Mouse (Mus musculus): ENCODE data around the gene Gpr146. TPM values are rescaled to one million over a fixed set of nuclear protein-coding genes. Genes with fewer than 3 reads are reported as not detected.

Gene Gpr146
- polyA plus RNA-seq, 1 experiment from 2014 or later, result 6.6 TPM

- peaks cover 61% of the 10 kb centered on the region for H3K4me1 ChIP-seq (replicated peaks; ENCODE audit: control insufficient read depth, insufficient read depth, low read length)
- no peak overlapping the region for H3K4me2 ChIP-seq (ENCODE audit: low read depth, low read length)
Observed at GRCm38 (mm10) chr5:139378271-139378556, 717 bp downstream of the Gpr146 start.

DNA sequence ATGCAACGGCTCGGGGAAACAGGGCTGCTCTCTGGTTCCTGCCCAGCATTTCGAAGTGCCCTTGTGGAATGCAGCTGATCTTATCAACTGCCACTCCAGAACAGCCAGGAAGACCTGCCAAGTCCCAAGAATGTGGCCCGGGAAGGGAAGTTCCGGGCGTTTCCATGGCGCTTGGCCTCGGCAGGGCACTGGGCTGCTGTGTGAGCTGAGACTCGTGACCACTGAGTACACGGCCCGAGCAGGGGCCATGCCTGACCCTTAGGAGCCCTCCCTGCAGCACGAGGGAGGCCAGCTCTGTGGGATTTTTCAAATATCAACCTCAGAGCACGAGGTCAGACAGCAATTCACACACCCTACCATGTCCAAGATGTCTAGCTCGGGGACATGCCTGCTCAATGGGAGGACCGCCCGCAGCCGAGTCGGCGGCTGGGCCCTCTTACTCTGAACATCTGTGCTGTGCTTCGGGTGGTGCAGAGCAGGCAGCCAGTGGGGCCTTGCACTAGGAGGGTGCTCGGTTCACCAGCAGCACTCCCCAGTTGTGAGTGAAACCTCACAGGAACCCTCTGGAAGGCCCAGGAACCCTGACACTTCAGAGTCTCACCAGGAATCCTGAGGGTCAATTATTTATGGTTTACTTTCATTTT lies 1.6 kb downstream of the Gpr146 start:
- H3K36me3 ChIP-seq (ENCODE audit: control insufficient read depth, insufficient read depth, low read length), result no peaks in the 10 kb centered on the region
- H3K4me2 ChIP-seq (ENCODE audit: low read depth, low read length), result peak overlapping the region; percentile 89
- 9% methylated on average over 21 of the region's 21 CpGs for WGBS
- peak overlapping the region; percentile 14; the same call in 1 of the 2 replicates for H3K4me3 ChIP-seq (ENCODE audit: low read length)
- peak overlapping the region; percentile 64 for H3K9ac ChIP-seq (ENCODE audit: low read length)
- H3K27ac ChIP-seq (ENCODE audit: low read length), result peak overlapping the region; percentile 99
- no peaks in the 10 kb centered on the region for H3K27me3 ChIP-seq (ENCODE audit: control insufficient read depth, insufficient read depth, low read depth, low read length)
- H3K9me3 ChIP-seq (ENCODE audit: control insufficient read depth, low read length), result no peaks in the 10 kb centered on the region
- H3K4me1 ChIP-seq (replicated peaks; ENCODE audit: control insufficient read depth, insufficient read depth, low read length), result peaks cover 61% of the 10 kb centered on the region
- peak; percentile 72 for ATAC-seq (ENCODE audit: low read depth)

More at GRCm38 (mm10) chr5:139378271-139378556, 717 bp downstream of the Gpr146 start:
- Histone ChIP-seq H3K9me3 (ENCODE audit: control insufficient read depth, low read length) (no peaks in the 10 kb centered on the region), H3K4me3 (ENCODE audit: low read length) (no peak overlapping the region), H3K27ac (ENCODE audit: low read length) (peak overlapping the region; percentile 99), H3K9ac (ENCODE audit: low read length) (0 out of 2 replicates have a peak overlapping the region, but pooled peaks have one; percentile 48), H3K27me3 (ENCODE audit: control insufficient read depth, insufficient read depth, low read depth, low read length) (no peaks in the 10 kb centered on the region), H3K36me3 (ENCODE audit: control insufficient read depth, insufficient read depth, low read length) (no peaks in the 10 kb centered on the region)
- no peak for ATAC-seq (ENCODE audit: low read depth)
- 67% methylated on average over 7 of the region's 7 CpGs for WGBS

DNA sequence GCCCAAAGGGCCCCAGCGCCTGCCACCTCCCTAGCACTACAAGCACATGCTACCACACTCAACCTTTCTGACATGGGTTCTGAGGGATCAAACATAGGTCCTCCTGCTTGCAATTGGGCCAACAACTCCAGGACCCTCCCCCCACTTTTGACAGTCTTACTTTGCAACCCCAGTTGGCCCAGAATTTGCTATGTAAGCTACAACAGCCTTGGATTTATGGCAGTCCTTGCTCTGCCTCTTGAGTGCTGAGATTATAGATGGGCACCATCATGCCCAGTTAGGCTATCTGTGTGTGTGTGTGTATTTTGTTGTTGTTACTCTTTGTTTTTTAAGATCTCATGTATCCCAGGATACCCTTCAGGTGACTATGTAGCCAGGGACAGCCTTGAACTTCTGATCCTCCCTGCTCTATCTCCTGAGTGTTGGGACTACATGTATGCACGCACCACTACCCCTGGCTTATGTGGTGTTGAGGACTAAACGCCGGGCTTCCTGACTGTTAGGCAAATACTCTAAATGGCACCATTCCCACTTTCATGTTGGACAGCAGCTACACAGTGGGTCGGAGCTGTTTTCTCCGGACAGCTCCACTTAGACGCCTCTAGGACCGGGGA lies 2.4 kb downstream of the Gpr146 start:
- no peaks in the 10 kb centered on the region for H3K36me3 ChIP-seq (ENCODE audit: control insufficient read depth, insufficient read depth, low read length)
- peak overlapping the region; percentile 69 for H3K4me3 ChIP-seq (ENCODE audit: low read length)
- H3K4me1 ChIP-seq (replicated peaks; ENCODE audit: control insufficient read depth, insufficient read depth, low read length), result peaks cover 62% of the 10 kb centered on the region
- H3K9me3 ChIP-seq (ENCODE audit: control insufficient read depth, low read length), result no peaks in the 10 kb centered on the region
- WGBS, result 15% methylated on average over 8 of the region's 8 CpGs
- H3K4me2 ChIP-seq (ENCODE audit: low read depth, low read length), result peak overlapping the region; percentile 89
- H3K27ac ChIP-seq (ENCODE audit: low read length), result peak overlapping the region; percentile 99
- H3K27me3 ChIP-seq (ENCODE audit: control insufficient read depth, insufficient read depth, low read depth, low read length), result no peaks in the 10 kb centered on the region
- H3K9ac ChIP-seq (ENCODE audit: low read length), result peak overlapping the region; percentile 64
- ATAC-seq (ENCODE audit: low read depth), result no peak

GRCm38 (mm10) chr5:139380385-139381248 lies 3.1 kb downstream of the Gpr146 start:
- H3K27ac ChIP-seq (ENCODE audit: low read length), result peak overlapping the region; percentile 99
- no peaks in the 10 kb centered on the region for H3K27me3 ChIP-seq (ENCODE audit: control insufficient read depth, insufficient read depth, low read depth, low read length)
- H3K9ac ChIP-seq (ENCODE audit: low read length), result peak overlapping the region; percentile 81
- WGBS, result under 1% methylated on average over 61 of the region's 73 CpGs
- H3K36me3 ChIP-seq (ENCODE audit: control insufficient read depth, insufficient read depth, low read length), result no peaks in the 10 kb centered on the region
- H3K4me2 ChIP-seq (ENCODE audit: low read depth, low read length), result peak overlapping the region; percentile 89
- ATAC-seq (ENCODE audit: low read depth), result peak; percentile 82
- H3K4me3 ChIP-seq (ENCODE audit: low read length), result peak overlapping the region; percentile 69
- H3K9me3 ChIP-seq (ENCODE audit: control insufficient read depth, low read length), result no peaks in the 10 kb centered on the region
- H3K4me1 ChIP-seq (replicated peaks; ENCODE audit: control insufficient read depth, insufficient read depth, low read length), result peaks cover 62% of the 10 kb centered on the region

GRCm38 (mm10) chr5:139381586-139382513 lies 4.4 kb downstream of the Gpr146 start:
- no peaks in the 10 kb centered on the region for H3K36me3 ChIP-seq (ENCODE audit: control insufficient read depth, insufficient read depth, low read length)
- H3K4me1 ChIP-seq (replicated peaks; ENCODE audit: control insufficient read depth, insufficient read depth, low read length), result peaks cover 60% of the 10 kb centered on the region
- WGBS, result 66% methylated on average over 18 of the region's 18 CpGs
- no peaks in the 10 kb centered on the region for H3K9me3 ChIP-seq (ENCODE audit: control insufficient read depth, low read length)
- no peak overlapping the region for H3K4me3 ChIP-seq (ENCODE audit: low read length)
- ATAC-seq (ENCODE audit: low read depth), result no peak
- peak overlapping the region; percentile 40 for H3K9ac ChIP-seq (ENCODE audit: low read length)
- no peaks in the 10 kb centered on the region for H3K27me3 ChIP-seq (ENCODE audit: control insufficient read depth, insufficient read depth, low read depth, low read length)
- peak overlapping the region; percentile 89; the same call in 1 of the 2 replicates for H3K4me2 ChIP-seq (ENCODE audit: low read depth, low read length)
- peak overlapping the region; percentile 78 for H3K27ac ChIP-seq (ENCODE audit: low read length)

DNA sequence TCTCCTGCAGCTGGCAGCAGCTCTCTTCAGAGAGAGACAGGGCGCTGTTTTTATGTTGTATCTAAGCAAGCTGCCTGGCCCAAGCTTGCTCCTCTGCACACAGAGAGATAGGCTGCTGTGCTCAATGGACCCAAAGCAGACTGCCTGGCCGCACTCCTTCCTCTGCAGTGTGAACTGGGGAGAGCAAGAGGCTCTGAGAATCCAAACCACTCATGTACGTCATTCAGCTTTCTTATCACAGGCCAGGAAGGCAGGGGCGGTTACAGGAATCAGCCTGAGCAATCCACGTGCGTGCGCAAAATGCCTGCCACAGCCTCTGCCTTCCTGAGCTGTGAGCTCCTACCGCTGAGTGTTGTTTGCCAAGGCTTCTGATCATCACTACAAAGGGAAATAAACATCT lies 5.3 kb downstream of the Gpr146 start:
- Histone ChIP-seq H3K9ac (ENCODE audit: low read length) (peak overlapping the region; percentile 40; the same call in 1 of the 2 replicates), H3K27me3 (ENCODE audit: control insufficient read depth, insufficient read depth, low read depth, low read length) (no peaks in the 10 kb centered on the region), H3K36me3 (ENCODE audit: control insufficient read depth, insufficient read depth, low read length) (no peaks in the 10 kb centered on the region), H3K27ac (ENCODE audit: low read length) (peak overlapping the region; percentile 78), H3K9me3 (ENCODE audit: control insufficient read depth, low read length) (no peaks in the 10 kb centered on the region), H3K4me1 (replicated peaks; ENCODE audit: control insufficient read depth, insufficient read depth, low read length) (peaks cover 55% of the 10 kb centered on the region), H3K4me2 (ENCODE audit: low read depth, low read length) (peak overlapping the region; percentile 30), H3K4me3 (ENCODE audit: low read length) (no peak overlapping the region)
- WGBS, result 27% methylated on average over 8 of the region's 8 CpGs
- no peak for ATAC-seq (ENCODE audit: low read depth)

DNA sequence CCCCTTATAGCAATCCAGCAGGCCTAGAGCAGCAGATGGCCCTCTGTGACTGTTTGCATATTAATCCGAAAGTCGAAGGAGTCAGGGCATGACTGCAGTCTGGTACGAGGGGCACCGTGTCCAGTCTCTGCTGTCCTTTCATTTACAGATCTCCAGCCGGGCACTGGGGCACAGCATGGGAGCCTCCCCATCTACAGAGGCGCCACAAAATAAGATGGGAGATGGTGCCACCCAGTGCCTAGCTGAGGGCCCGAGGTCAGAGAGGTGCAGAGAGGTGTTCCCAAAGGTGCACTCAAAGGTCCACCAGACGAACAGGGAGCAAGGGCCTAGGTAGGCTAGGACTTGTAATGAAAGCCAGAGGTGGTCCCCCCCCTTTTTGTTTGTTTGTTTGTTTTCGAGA lies 5.7 kb downstream of the Gpr146 start:
- H3K4me3 ChIP-seq (ENCODE audit: low read length), result no peak overlapping the region
- H3K4me2 ChIP-seq (ENCODE audit: low read depth, low read length), result no peak overlapping the region
- H3K9me3 ChIP-seq (ENCODE audit: control insufficient read depth, low read length), result no peaks in the 10 kb centered on the region
- peaks cover 54% of the 10 kb centered on the region for H3K4me1 ChIP-seq (replicated peaks; ENCODE audit: control insufficient read depth, insufficient read depth, low read length)
- no peak for ATAC-seq (ENCODE audit: low read depth)
- no peak overlapping the region; the same call in 1 of the 2 replicates for H3K9ac ChIP-seq (ENCODE audit: low read length)
- peak overlapping the region; percentile 78 for H3K27ac ChIP-seq (ENCODE audit: low read length)
- no peaks in the 10 kb centered on the region for H3K36me3 ChIP-seq (ENCODE audit: control insufficient read depth, insufficient read depth, low read length)
- 70% methylated on average over 9 of the region's 9 CpGs for WGBS
- no peaks in the 10 kb centered on the region for H3K27me3 ChIP-seq (ENCODE audit: control insufficient read depth, insufficient read depth, low read depth, low read length)

DNA sequence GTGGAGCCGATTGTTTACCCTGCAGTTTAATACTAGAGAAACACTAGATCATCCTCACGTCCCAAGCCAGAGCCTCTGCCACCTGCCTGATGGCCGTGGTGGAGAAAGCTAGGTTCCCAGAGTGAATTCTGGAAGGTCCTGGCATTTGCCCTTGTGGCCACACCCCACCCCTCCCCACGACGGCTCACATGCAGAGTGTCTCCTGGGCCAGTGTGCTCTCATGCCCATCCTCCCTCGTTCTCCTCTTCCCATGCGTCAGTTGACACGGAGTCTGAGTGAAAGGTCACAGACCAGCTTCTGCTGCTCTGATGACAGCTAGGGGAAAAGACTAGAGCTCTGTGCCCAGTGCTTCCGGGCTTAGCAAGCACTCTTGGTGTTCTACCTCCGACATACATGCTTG lies 7.0 kb downstream of the Gpr146 start:
- H3K4me1 ChIP-seq (replicated peaks; ENCODE audit: control insufficient read depth, insufficient read depth, low read length), result peaks cover 55% of the 10 kb centered on the region
- H3K4me3 ChIP-seq (ENCODE audit: low read length), result no peak overlapping the region
- no peaks in the 10 kb centered on the region for H3K36me3 ChIP-seq (ENCODE audit: control insufficient read depth, insufficient read depth, low read length)
- ATAC-seq (ENCODE audit: low read depth), result no peak
- H3K4me2 ChIP-seq (ENCODE audit: low read depth, low read length), result no peak overlapping the region
- H3K9me3 ChIP-seq (ENCODE audit: control insufficient read depth, low read length), result no peaks in the 10 kb centered on the region
- no peaks in the 10 kb centered on the region for H3K27me3 ChIP-seq (ENCODE audit: control insufficient read depth, insufficient read depth, low read depth, low read length)
- peak overlapping the region; percentile 44 for H3K9ac ChIP-seq (ENCODE audit: low read length)
- H3K27ac ChIP-seq (ENCODE audit: low read length), result peak overlapping the region; percentile 20; the same call in 1 of the 2 replicates
- WGBS, result 20% methylated on average over 10 of the region's 10 CpGs
